Mouse (Mus musculus): ENCODE measurements around the gene Notum. TPM values are rescaled to one million over a fixed set of nuclear protein-coding genes. Genes with fewer than 3 reads are reported as not detected.

Notum gene
- total and polyA plus RNA-seq, 2 experiments, result 34.9 to 61.6 TPM

- no peak for TF ChIP-seq POLR2A (IDR thresholded peaks at IDR 0.05; ENCODE audit: extremely low read depth, insufficient read depth, low read length)
- TF ChIP-seq CTCF (IDR thresholded peaks at IDR 0.05; ENCODE audit: low read depth, low read length), result no peak
- H3K36me3 ChIP-seq (ENCODE audit: control insufficient read depth, insufficient read depth, low read length), result peaks cover 13% of the 10 kb centered on the region
- no peak overlapping the region for H3K9ac ChIP-seq (ENCODE audit: low read depth, low read length)
- no peaks in the 10 kb centered on the region for H3K79me2 ChIP-seq (ENCODE audit: control insufficient read depth, insufficient read depth, low read length)
- WGBS, result 74% methylated on average over 4 of the region's 4 CpGs
- 0 out of 2 replicates have a peak, but pooled peaks cover 3% of the 10 kb centered on the region for H3K4me1 ChIP-seq (ENCODE audit: control insufficient read depth, insufficient read depth, low read length)
- H3K27ac ChIP-seq (replicated peaks; ENCODE audit: insufficient read depth, low read depth, low read length), result no peak overlapping the region
- H3K4me3 ChIP-seq (ENCODE audit: insufficient read depth, low read depth, low read length), result no peak overlapping the region
- H3K27me3 ChIP-seq (ENCODE audit: control insufficient read depth, insufficient read depth, low read length), result no peaks in the 10 kb centered on the region
- no peak for DNase-seq (ENCODE audit: extremely low read depth, low read depth, low spot score)
Observed at GRCm38 (mm10) chr11:120606764-120607163, 54.2 kb downstream of the Notum start.

GRCm38 (mm10) chr11:120605667-120606066 is 55.3 kb downstream of the Notum start:
- H3K9ac ChIP-seq (ENCODE audit: low read depth, low read length), result no peak overlapping the region
- 0 out of 2 replicates have a peak, but pooled peaks cover 3% of the 10 kb centered on the region for H3K4me1 ChIP-seq (ENCODE audit: control insufficient read depth, insufficient read depth, low read length)
- peaks cover 4% of the 10 kb centered on the region; the same call in 1 of the 2 replicates for H3K36me3 ChIP-seq (ENCODE audit: control insufficient read depth, insufficient read depth, low read length)
- no peaks in the 10 kb centered on the region for H3K27me3 ChIP-seq (ENCODE audit: control insufficient read depth, insufficient read depth, low read length)
- no peak for DNase-seq (ENCODE audit: extremely low read depth, low read depth, low spot score)
- H3K27ac ChIP-seq (replicated peaks; ENCODE audit: insufficient read depth, low read depth, low read length), result no peak overlapping the region
- TF ChIP-seq POLR2A (IDR thresholded peaks at IDR 0.05; ENCODE audit: extremely low read depth, insufficient read depth, low read length) (no peak), CTCF (IDR thresholded peaks at IDR 0.05; ENCODE audit: low read depth, low read length) (no peak)
- 90% methylated on average over 7 of the region's 7 CpGs for WGBS
- no peaks in the 10 kb centered on the region for H3K79me2 ChIP-seq (ENCODE audit: control insufficient read depth, insufficient read depth, low read length)
- no peak overlapping the region for H3K4me3 ChIP-seq (ENCODE audit: insufficient read depth, low read depth, low read length)

Other genes starting within 250 kb of the Notum start
Only the 30 nearest of the 32 such genes appear.
- gene Pde6g, start 207.7 kb downstream of the Notum start, total RNA-seq (2014; rRNA removed), result 0.46 and 0.81 TPM in 2 replicates
- gene Pde6g, start 207.7 kb downstream of the Notum start, polyA plus RNA-seq (2012; rRNA removed), result 0.98 and 1.8 TPM in 2 replicates
- gene Oxld1, start 203.1 kb downstream of the Notum start, total RNA-seq (2014; rRNA removed), result 20.7 and 28.9 TPM in 2 replicates
- gene Oxld1, start 203.1 kb downstream of the Notum start, polyA plus RNA-seq (2012; rRNA removed), result 29.2 and 32.6 TPM in 2 replicates
- 4.6 and 5.7 TPM in 2 replicates for gene Ccdc137, start 203.1 kb downstream of the Notum start, total RNA-seq (2014; rRNA removed)
- gene Ccdc137, start 203.1 kb downstream of the Notum start, polyA plus RNA-seq (2012; rRNA removed), result 5.8 and 8.7 TPM in 2 replicates
- 9.5 and 9.6 TPM in 2 replicates for gene Arl16, start 193.6 kb downstream of the Notum start, total RNA-seq (2014; rRNA removed)
- gene Arl16, start 193.6 kb downstream of the Notum start, polyA plus RNA-seq (2012; rRNA removed), result 12.2 and 14.8 TPM in 2 replicates
- 43.6 and 46.6 TPM in 2 replicates for gene Mrpl12, start 176.6 kb downstream of the Notum start, total RNA-seq (2014; rRNA removed)
- gene Mrpl12, start 176.6 kb downstream of the Notum start, polyA plus RNA-seq (2012; rRNA removed), result 221 and 232 TPM in 2 replicates
- gene Slc25a10, start 169.3 kb downstream of the Notum start, total RNA-seq (2014; rRNA removed), result 121 and 135 TPM in 2 replicates
- gene Slc25a10, start 169.3 kb downstream of the Notum start, polyA plus RNA-seq (2012; rRNA removed), result 445 and 478 TPM in 2 replicates
- gene Gcgr, start 130.5 kb downstream of the Notum start, total RNA-seq (2014; rRNA removed), result 135 and 143 TPM in 2 replicates
- 542 and 561 TPM in 2 replicates for gene Gcgr, start 130.5 kb downstream of the Notum start, polyA plus RNA-seq (2012; rRNA removed)
- 11.7 and 13.6 TPM in 2 replicates for gene Mcrip1, start 111.4 kb downstream of the Notum start, total RNA-seq (2014; rRNA removed)
- gene Mcrip1, start 111.4 kb downstream of the Notum start, polyA plus RNA-seq (2012; rRNA removed), result 36.8 and 44.4 TPM in 2 replicates
- gene Ppp1r27, start 110.0 kb downstream of the Notum start, total RNA-seq (2014; rRNA removed), result 0.28 TPM in 1 of 2 replicates, not detected in the other
- not detected in 2 replicates for gene Ppp1r27, start 110.0 kb downstream of the Notum start, polyA plus RNA-seq (2012; rRNA removed)
- 933 and 951 TPM in 2 replicates for gene P4hb, start 87.9 kb downstream of the Notum start, total RNA-seq (2014; rRNA removed)
- 683 and 737 TPM in 2 replicates for gene P4hb, start 87.9 kb downstream of the Notum start, polyA plus RNA-seq (2012; rRNA removed)
- 14.9 and 22.3 TPM in 2 replicates for gene Arhgdia, start 79.6 kb downstream of the Notum start, total RNA-seq (2014; rRNA removed)
- gene Arhgdia, start 79.6 kb downstream of the Notum start, polyA plus RNA-seq (2012; rRNA removed), result 142 and 188 TPM in 2 replicates
- 33.8 and 34.5 TPM in 2 replicates for gene Alyref, start 62.8 kb downstream of the Notum start, total RNA-seq (2014; rRNA removed)
- 12.6 and 12.9 TPM in 2 replicates for gene Alyref, start 62.8 kb downstream of the Notum start, polyA plus RNA-seq (2012; rRNA removed)
- 8.9 and 12.8 TPM in 2 replicates for gene Anapc11, start 62.8 kb downstream of the Notum start, total RNA-seq (2014; rRNA removed)
- 57.0 and 59.4 TPM in 2 replicates for gene Anapc11, start 62.8 kb downstream of the Notum start, polyA plus RNA-seq (2012; rRNA removed)
- gene Npb, start 52.7 kb downstream of the Notum start, total RNA-seq (2014; rRNA removed), result not detected in 2 replicates
- gene Npb, start 52.7 kb downstream of the Notum start, polyA plus RNA-seq (2012; rRNA removed), result 2.0 and 2.7 TPM in 2 replicates
- gene Pcyt2, start 43.2 kb downstream of the Notum start, total RNA-seq (2014; rRNA removed), result 494 and 540 TPM in 2 replicates
- gene Pcyt2, start 43.2 kb downstream of the Notum start, polyA plus RNA-seq (2012; rRNA removed), result 1,294 and 1,652 TPM in 2 replicates
- 31.1 and 36.3 TPM in 2 replicates for gene Sirt7, start 35.9 kb downstream of the Notum start, total RNA-seq (2014; rRNA removed)
- 69.7 and 72.1 TPM in 2 replicates for gene Sirt7, start 35.9 kb downstream of the Notum start, polyA plus RNA-seq (2012; rRNA removed)
- gene Mafg, start 27.6 kb downstream of the Notum start, total RNA-seq (2014; rRNA removed), result 41.9 and 44.2 TPM in 2 replicates
- gene Mafg, start 27.6 kb downstream of the Notum start, polyA plus RNA-seq (2012; rRNA removed), result 60.5 and 64.2 TPM in 2 replicates
- 0.47 and 2.6 TPM in 2 replicates for gene Pycr1, start 17.4 kb downstream of the Notum start, total RNA-seq (2014; rRNA removed)
- 0.25 and 0.61 TPM in 2 replicates for gene Pycr1, start 17.4 kb downstream of the Notum start, polyA plus RNA-seq (2012; rRNA removed)
- not detected in 2 replicates for gene Myadml2, start 13.0 kb downstream of the Notum start, total RNA-seq (2014; rRNA removed)
- not detected in 2 replicates for gene Myadml2, start 13.0 kb downstream of the Notum start, polyA plus RNA-seq (2012; rRNA removed)
- gene Aspscr1, start 11.8 kb upstream of the Notum start, total RNA-seq (2014; rRNA removed), result 49.3 and 56.6 TPM in 2 replicates
- gene Aspscr1, start 11.8 kb upstream of the Notum start, polyA plus RNA-seq (2012; rRNA removed), result 131 and 142 TPM in 2 replicates
- 20.3 and 20.5 TPM in 2 replicates for gene Cenpx, start 52.6 kb upstream of the Notum start, total RNA-seq (2014; rRNA removed)
- 63.4 and 74.6 TPM in 2 replicates for gene Cenpx, start 52.6 kb upstream of the Notum start, polyA plus RNA-seq (2012; rRNA removed)
- gene Lrrc45, start 52.8 kb upstream of the Notum start, total RNA-seq (2014; rRNA removed), result 4.4 and 5.1 TPM in 2 replicates
- 7.4 and 9.8 TPM in 2 replicates for gene Lrrc45, start 52.8 kb upstream of the Notum start, polyA plus RNA-seq (2012; rRNA removed)
- 0.20 and 0.55 TPM in 2 replicates for gene Rac3, start 60.3 kb upstream of the Notum start, total RNA-seq (2014; rRNA removed)
- gene Rac3, start 60.3 kb upstream of the Notum start, polyA plus RNA-seq (2012; rRNA removed), result 0.72 and 1.1 TPM in 2 replicates
- 215 and 230 TPM in 2 replicates for gene Dcxr, start 66.1 kb upstream of the Notum start, total RNA-seq (2014; rRNA removed)
- 512 and 554 TPM in 2 replicates for gene Dcxr, start 66.1 kb upstream of the Notum start, polyA plus RNA-seq (2012; rRNA removed)
- not detected in 2 replicates for gene Cbr2, start 70.9 kb upstream of the Notum start, total RNA-seq (2014; rRNA removed)
- 0.28 and 0.86 TPM in 2 replicates for gene Cbr2, start 70.9 kb upstream of the Notum start, polyA plus RNA-seq (2012; rRNA removed)
- 0.54 and 0.55 TPM in 2 replicates for gene Hmga1b, start 101.6 kb upstream of the Notum start, total RNA-seq (2014; rRNA removed)
- 0.07 and 0.12 TPM in 2 replicates for gene Hmga1b, start 101.6 kb upstream of the Notum start, polyA plus RNA-seq (2012; rRNA removed)
- gene Rfng, start 123.0 kb upstream of the Notum start, total RNA-seq (2014; rRNA removed), result 3.1 and 5.7 TPM in 2 replicates
- 25.1 and 28.3 TPM in 2 replicates for gene Rfng, start 123.0 kb upstream of the Notum start, polyA plus RNA-seq (2012; rRNA removed)
- 81.9 and 89.7 TPM in 2 replicates for gene Gps1, start 123.1 kb upstream of the Notum start, total RNA-seq (2014; rRNA removed)
- 97.9 and 99.5 TPM in 2 replicates for gene Gps1, start 123.1 kb upstream of the Notum start, polyA plus RNA-seq (2012; rRNA removed)
- gene Dus1l, start 135.2 kb upstream of the Notum start, total RNA-seq (2014; rRNA removed), result 52.1 and 52.4 TPM in 2 replicates
- 69.7 and 70.6 TPM in 2 replicates for gene Dus1l, start 135.2 kb upstream of the Notum start, polyA plus RNA-seq (2012; rRNA removed)
- gene Fasn, start 163.4 kb upstream of the Notum start, total RNA-seq (2014; rRNA removed), result 198 and 203 TPM in 2 replicates
- 639 and 935 TPM in 2 replicates for gene Fasn, start 163.4 kb upstream of the Notum start, polyA plus RNA-seq (2012; rRNA removed)